Mouse (Mus musculus): ENCODE measurements around the gene Epm2aip1.
A peak's percentile ranks its signal among the peaks of the same experiment; 100 is the strongest.

The Epm2aip1 gene

GRCm38 (mm10) chr9:111286468-111286867 lies 14.7 kb downstream of the Epm2aip1 start:
- no peak for DNase-seq (ENCODE audit: extremely low read depth, insufficient read length, low spot score)

GRCm38 (mm10) chr9:111287956-111288355 lies 16.2 kb downstream of the Epm2aip1 start:
- DNase-seq (ENCODE audit: extremely low read depth, insufficient read length, low spot score) = no peak

GRCm38 (mm10) chr9:111289294-111289831 lies 17.6 kb downstream of the Epm2aip1 start:
- DNase-seq (ENCODE audit: extremely low read depth, insufficient read length, low spot score) = no peak

GRCm38 (mm10) chr9:111289832-111290339 lies 18.2 kb downstream of the Epm2aip1 start:
- DNase-seq (ENCODE audit: extremely low read depth, insufficient read length, low spot score) = peak; percentile 87

GRCm38 (mm10) chr9:111290539-111291100 lies 18.9 kb downstream of the Epm2aip1 start:
- DNase-seq (ENCODE audit: extremely low read depth, insufficient read length, low spot score) = no peak

GRCm38 (mm10) chr9:111293234-111293633 lies 21.5 kb downstream of the Epm2aip1 start:
- no peak for DNase-seq (ENCODE audit: extremely low read depth, insufficient read length, low spot score)

- no peak for DNase-seq (ENCODE audit: extremely low read depth, insufficient read length, low spot score)
Measured at GRCm38 (mm10) chr9:111294911-111295310, 23.2 kb downstream of the Epm2aip1 start.

GRCm38 (mm10) chr9:111295323-111295722 lies 23.6 kb downstream of the Epm2aip1 start:
- no peak for DNase-seq (ENCODE audit: extremely low read depth, insufficient read length, low spot score)

- no peak for DNase-seq (ENCODE audit: extremely low read depth, insufficient read length, low spot score)
Measured at GRCm38 (mm10) chr9:111296433-111296832, 24.7 kb downstream of the Epm2aip1 start.

- no peak for DNase-seq (ENCODE audit: extremely low read depth, insufficient read length, low spot score)
Measured at GRCm38 (mm10) chr9:111298606-111299005, 26.9 kb downstream of the Epm2aip1 start.

- no peak for DNase-seq (ENCODE audit: extremely low read depth, insufficient read length, low spot score)
Measured at GRCm38 (mm10) chr9:111302196-111302831, 30.6 kb downstream of the Epm2aip1 start.

- DNase-seq (ENCODE audit: extremely low read depth, insufficient read length, low spot score) = no peak
Measured at GRCm38 (mm10) chr9:111304036-111304435, 32.3 kb downstream of the Epm2aip1 start.

- no peak for DNase-seq (ENCODE audit: extremely low read depth, insufficient read length, low spot score)
Measured at GRCm38 (mm10) chr9:111306142-111306541, 34.4 kb downstream of the Epm2aip1 start.

- DNase-seq (ENCODE audit: extremely low read depth, insufficient read length, low spot score) = no peak
Measured at GRCm38 (mm10) chr9:111311031-111311842, 39.5 kb downstream of the Epm2aip1 start, which contains the start of gene Trank1. Gene Trank1, plus strand, starts transcription at chr9:111311739.

GRCm38 (mm10) chr9:111311843-111312441 lies 40.2 kb downstream of the Epm2aip1 start:
- DNase-seq (ENCODE audit: extremely low read depth, insufficient read length, low spot score) = no peak

- no peak for DNase-seq (ENCODE audit: extremely low read depth, insufficient read length, low spot score)
Measured at GRCm38 (mm10) chr9:111312442-111313141, 40.9 kb downstream of the Epm2aip1 start.

GRCm38 (mm10) chr9:111313299-111313698 lies 41.6 kb downstream of the Epm2aip1 start:
- DNase-seq (ENCODE audit: extremely low read depth, insufficient read length, low spot score) = no peak

GRCm38 (mm10) chr9:111313793-111314192 lies 42.1 kb downstream of the Epm2aip1 start:
- no peak for DNase-seq (ENCODE audit: extremely low read depth, insufficient read length, low spot score)

GRCm38 (mm10) chr9:111314219-111314618 lies 42.5 kb downstream of the Epm2aip1 start:
- no peak for DNase-seq (ENCODE audit: extremely low read depth, insufficient read length, low spot score)

GRCm38 (mm10) chr9:111320912-111321311 lies 49.2 kb downstream of the Epm2aip1 start:
- DNase-seq (ENCODE audit: extremely low read depth, insufficient read length, low spot score) = no peak

Measured in 3134 (cell line).